Comparison of ENCODE assay signal across 34 mouse cellular contexts in genomic region chr13:33622921-33623320, GRCm38 (mm10). TPM values are rescaled to one million over a fixed set of nuclear protein-coding genes. Genes with fewer than 3 reads are reported as not detected.
"Had no signal": no experiment of that assay in that cellular context is flagged by ENCODE, and none has a peak within 500 bp of the region (broad histone marks: within the 10 kb centered on the region; RNA-seq: fewer than 3 reads in every experiment).

No protein-coding gene starts in this region.

- H3K4me3 ChIP-seq: embryonic facial prominence, embryonic 10.5 days; embryonic facial prominence, embryonic 12.5 days; embryonic facial prominence, embryonic 13.5 days; embryonic facial prominence, embryonic 15.5 days; erythroblast, embryonic 14.5 days; forebrain, embryonic 10.5 days; forebrain, embryonic 13.5 days; forebrain, embryonic 15.5 days; gastrocnemius, adult 2 months; heart, adult 2 months; heart, embryonic 10.5 days had no signal

- H3K36me3 ChIP-seq: embryonic facial prominence, embryonic 10.5 days; embryonic facial prominence, embryonic 12.5 days; embryonic facial prominence, embryonic 13.5 days; embryonic facial prominence, embryonic 15.5 days; forebrain, embryonic 10.5 days; forebrain, embryonic 15.5 days; heart, embryonic 10.5 days had no signal

- DNase-seq: cerebellum, adult 2 months; cerebellum, adult 8-10 months; cerebellum, adult 9-10 months; cerebellum, adult 9-11 months; cerebellum, postnatal 14 days; cerebellum, postnatal 25 days; cerebellum, postnatal 36 days; embryo, embryonic 11 days; forebrain, postnatal 0 days; gastrocnemius, adult 2 months; gastrocnemius, postnatal 10 days; gastrocnemius, postnatal 14 days; gastrocnemius, postnatal 25 days; gastrocnemius, postnatal 36 days; heart, adult 11 months; heart, adult 18-20 months; heart, adult 2 months had no signal

- H3K27me3 ChIP-seq: embryonic facial prominence, embryonic 12.5 days; embryonic facial prominence, embryonic 13.5 days; embryonic facial prominence, embryonic 15.5 days; forebrain, embryonic 13.5 days; forebrain, embryonic 15.5 days had no signal

- H3K4me2 ChIP-seq: embryonic facial prominence, embryonic 12.5 days; embryonic facial prominence, embryonic 13.5 days; embryonic facial prominence, embryonic 15.5 days; forebrain, embryonic 13.5 days; forebrain, embryonic 15.5 days; heart, embryonic 11.5 days had no signal

- H3K9me3 ChIP-seq: embryonic facial prominence, embryonic 15.5 days; heart, embryonic 10.5 days had no signal

- ATAC-seq: forebrain, embryonic 13.5 days; forebrain, embryonic 14.5 days; forebrain, embryonic 15.5 days; forebrain, embryonic 16.5 days; forebrain, postnatal 0 days had no signal

- H3K9ac ChIP-seq: embryonic facial prominence, embryonic 12.5 days; embryonic facial prominence, embryonic 13.5 days; embryonic facial prominence, embryonic 15.5 days; forebrain, embryonic 13.5 days; forebrain, embryonic 15.5 days; forebrain, postnatal 0 days had no signal

- H3K27ac ChIP-seq: embryonic facial prominence, embryonic 10.5 days; embryonic facial prominence, embryonic 12.5 days; embryonic facial prominence, embryonic 13.5 days; embryonic facial prominence, embryonic 15.5 days; forebrain, embryonic 10.5 days; forebrain, embryonic 13.5 days; forebrain, embryonic 15.5 days; gastrocnemius, adult 2 months; heart, adult 2 months; heart, embryonic 10.5 days had no signal

- H3K4me1 ChIP-seq: embryonic facial prominence, embryonic 10.5 days; embryonic facial prominence, embryonic 12.5 days; embryonic facial prominence, embryonic 13.5 days; embryonic facial prominence, embryonic 15.5 days; forebrain, embryonic 10.5 days; forebrain, embryonic 13.5 days; forebrain, embryonic 15.5 days; heart, embryonic 10.5 days had no signal

RNA-seq across cellular contexts. Expression of gene Serpinb6d, which starts 38.3 kb away (rescaled TPM):
- polyA plus RNA-seq: cerebellum, adult 2 months; cortical plate, adult 2 months; embryonic facial prominence, embryonic 10.5 days; embryonic facial prominence, embryonic 11.5 days; embryonic facial prominence, embryonic 12.5 days; embryonic facial prominence, embryonic 13.5 days; embryonic facial prominence, embryonic 14.5 days; embryonic facial prominence, embryonic 15.5 days; erythroblast, embryonic 14.5 days; forebrain, embryonic 10.5 days; forebrain, embryonic 11.5 days; forebrain, embryonic 13.5 days; forebrain, embryonic 14.5 days; forebrain, embryonic 15.5 days; forebrain, embryonic 16.5 days; forebrain, postnatal 0 days; frontal cortex, adult 2 months; heart, adult 2 months; heart, embryonic 10.5 days; heart, embryonic 11.5 days had no signal
